Comparison of ENCODE assay signal across 7 mouse cellular contexts in the genomic region with DNA sequence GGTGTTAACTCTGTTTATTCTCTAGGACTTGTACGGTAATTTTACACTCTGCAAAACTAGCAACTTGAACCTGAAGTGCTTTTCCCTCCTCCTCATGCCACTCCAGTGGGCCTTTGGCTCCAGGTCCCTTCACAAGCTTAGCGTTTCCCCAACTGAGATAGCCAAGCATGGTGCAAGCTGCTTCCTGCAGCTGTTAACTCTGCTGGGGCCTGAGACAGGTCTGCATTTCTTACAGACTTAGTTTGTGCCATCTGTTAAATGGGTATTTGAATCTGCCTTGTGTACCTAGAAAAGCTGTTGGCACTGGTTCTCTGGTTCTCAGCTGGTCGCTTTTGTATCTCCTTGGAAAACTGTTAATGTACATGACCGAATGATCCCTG.
DNase-seq lines count a peak whose midpoint lies in the region; ATAC-seq and TF ChIP-seq lines count a peak whose summit lies in the region.

No protein-coding gene starts in this region.

- H3K4me3 ChIP-seq in thymus, adult 2 months (ENCODE audit: control insufficient read depth, insufficient read depth, low read length): peak overlapping the region; percentile 64
- peak overlapping the region; percentile 56 for H3K4me3 ChIP-seq in heart, embryonic 16.5 days (ENCODE audit: low read length)
- H3K4me3 ChIP-seq in lung, embryonic 15.5 days: peak overlapping the region; percentile 44

- TF ChIP-seq CTCF in thymus, adult 2 months (IDR thresholded peaks at IDR 0.05; ENCODE audit: borderline replicate concordance, control insufficient read depth, extremely low read depth, insufficient read depth, low read length, poor library complexity): no peak

- H3K9ac ChIP-seq in heart, embryonic 16.5 days (ENCODE audit: low read length): peak overlapping the region; percentile 85
- peak overlapping the region; percentile 60 for H3K9ac ChIP-seq in lung, embryonic 15.5 days

- 55% methylated on average over 4 of the region's 4 CpGs for WGBS in thymus, adult 2 months
- 46% methylated on average over 4 of the region's 4 CpGs for WGBS in heart, embryonic 16.5 days
- 42% methylated on average over 4 of the region's 4 CpGs for WGBS in lung, embryonic 15.5 days

- peak overlapping the region; percentile 83 for H3K27ac ChIP-seq in thymus, adult 2 months (ENCODE audit: control insufficient read depth, insufficient read depth, low read length)
- H3K27ac ChIP-seq in heart, embryonic 16.5 days (ENCODE audit: low read length): peak overlapping the region; percentile 100
- peak overlapping the region; percentile 100 for H3K27ac ChIP-seq in lung, embryonic 15.5 days

- ATAC-seq in heart, embryonic 16.5 days (replicated peaks; ENCODE audit: extremely low read depth, insufficient read depth, low FRiP score): no peak
- ATAC-seq in lung, embryonic 15.5 days (ENCODE audit: borderline replicate concordance, extremely low read depth, low FRiP score, low TSS enrichment): no peak
- no peak for ATAC-seq in erythroblast, adult 5-6 weeks (replicated peaks; ENCODE audit: low FRiP score, poor library complexity, severe bottlenecking)
- no peak for ATAC-seq in cerebellum, adult (ENCODE audit: insufficient number of reproducible peaks, low FRiP score, low TSS enrichment)

- H3K36me3 ChIP-seq in thymus, adult 2 months (ENCODE audit: control insufficient read depth, insufficient read depth, low read length): no peaks in the 10 kb centered on the region
- no peaks in the 10 kb centered on the region for H3K36me3 ChIP-seq in heart, embryonic 16.5 days (ENCODE audit: control insufficient read depth, insufficient read depth)
- H3K36me3 ChIP-seq in lung, embryonic 15.5 days: no peaks in the 10 kb centered on the region

- TF ChIP-seq POLR2A in thymus, adult 2 months (IDR thresholded peaks at IDR 0.05; ENCODE audit: control insufficient read depth, extremely low read depth, insufficient read depth, low read length, poor library complexity): no peak

- H3K27me3 ChIP-seq in thymus, adult 2 months (ENCODE audit: control insufficient read depth, insufficient read depth, low read length): no peaks in the 10 kb centered on the region
- H3K27me3 ChIP-seq in heart, embryonic 16.5 days (ENCODE audit: control insufficient read depth, insufficient read depth, low read length): no peaks in the 10 kb centered on the region
- no peaks in the 10 kb centered on the region for H3K27me3 ChIP-seq in lung, embryonic 15.5 days

- H3K4me2 ChIP-seq in heart, embryonic 16.5 days (ENCODE audit: low read depth, low read length): peak overlapping the region; percentile 93
- peak overlapping the region; percentile 83 for H3K4me2 ChIP-seq in lung, embryonic 15.5 days

- peaks cover 15% of the 10 kb centered on the region for H3K4me1 ChIP-seq in thymus, adult 2 months (replicated peaks; ENCODE audit: control insufficient read depth, insufficient read depth, low read length)
- peaks cover 53% of the 10 kb centered on the region for H3K4me1 ChIP-seq in heart, embryonic 16.5 days (ENCODE audit: control insufficient read depth, insufficient read depth, low read length)
- H3K4me1 ChIP-seq in lung, embryonic 15.5 days: peaks cover 68% of the 10 kb centered on the region

- DNase-seq in thymus, adult 2 months: no peak
- DNase-seq in thymus, postnatal 10 days (ENCODE audit: low spot score in 2 of 2): no peak
- DNase-seq in c-Kit-positive CD71-positive TER-119-positive erythroid progenitor cells, embryonic 14.5 days (ENCODE audit: low spot score): no peak

- no peaks in the 10 kb centered on the region for H3K9me3 ChIP-seq in heart, embryonic 16.5 days (replicated peaks; ENCODE audit: control insufficient read depth, low read length)
- H3K9me3 ChIP-seq in lung, embryonic 15.5 days: no peaks in the 10 kb centered on the region
